Mouse (Mus musculus): ENCODE measurements around the gene Pappa. TPM values are rescaled to one million over a fixed set of nuclear protein-coding genes. Genes with fewer than 3 reads are reported as not detected.
A peak's percentile ranks its signal among the peaks of the same experiment; 100 is the strongest.

The Pappa gene
- polyA plus RNA-seq, 1 experiment from 2014 or later, result 0.88 TPM

- H3K9ac ChIP-seq (replicated peaks; ENCODE audit: low read length), result no peak overlapping the region
- H3K4me1 ChIP-seq (ENCODE audit: control insufficient read depth, insufficient read depth, low read length), result peaks cover 4% of the 10 kb centered on the region
- no peak overlapping the region for H3K4me3 ChIP-seq (ENCODE audit: low read depth, low read length)
- H3K36me3 ChIP-seq (replicated peaks; ENCODE audit: control insufficient read depth, insufficient read depth, low read depth, low read length), result no peaks in the 10 kb centered on the region
- H3K9me3 ChIP-seq (replicated peaks; ENCODE audit: control insufficient read depth, low read length), result no peaks in the 10 kb centered on the region
- ATAC-seq (replicated peaks; ENCODE audit: insufficient number of reproducible peaks, low FRiP score, low TSS enrichment, low read depth) (no peak), DNase-seq (ENCODE audit: low spot score) (no peak)
- no peak overlapping the region for H3K27ac ChIP-seq (replicated peaks; ENCODE audit: low read depth, low read length)
- no peaks in the 10 kb centered on the region for H3K27me3 ChIP-seq (ENCODE audit: control insufficient read depth, insufficient read depth, low read length)
- WGBS, result 69% methylated on average over 4 of the region's 4 CpGs
- H3K4me2 ChIP-seq (ENCODE audit: low read depth, low read length), result no peak overlapping the region
Observed at GRCm38 (mm10) chr4:65279272-65279653, 155.3 kb downstream of the Pappa start.

GRCm38 (mm10) chr4:65279979-65280677 lies 156.2 kb downstream of the Pappa start:
- Histone ChIP-seq H3K4me3 (ENCODE audit: low read depth, low read length) (no peak overlapping the region), H3K27me3 (ENCODE audit: control insufficient read depth, insufficient read depth, low read length) (no peaks in the 10 kb centered on the region), H3K4me1 (ENCODE audit: control insufficient read depth, insufficient read depth, low read length) (peaks cover 4% of the 10 kb centered on the region), H3K36me3 (replicated peaks; ENCODE audit: control insufficient read depth, insufficient read depth, low read depth, low read length) (no peaks in the 10 kb centered on the region), H3K27ac (replicated peaks; ENCODE audit: low read depth, low read length) (no peak overlapping the region), H3K4me2 (ENCODE audit: low read depth, low read length) (no peak overlapping the region), H3K9ac (replicated peaks; ENCODE audit: low read length) (no peak overlapping the region), H3K9me3 (replicated peaks; ENCODE audit: control insufficient read depth, low read length) (no peaks in the 10 kb centered on the region)
- DNase-seq (ENCODE audit: low spot score) (peak; percentile 33), ATAC-seq (replicated peaks; ENCODE audit: insufficient number of reproducible peaks, low FRiP score, low TSS enrichment, low read depth) (0 out of 2 replicates have a peak, but pooled peaks have one; percentile 26)
- WGBS, result 16% methylated on average over 7 of the region's 7 CpGs

GRCm38 (mm10) chr4:65280888-65281287 lies 156.9 kb downstream of the Pappa start:
- no peak overlapping the region for H3K27ac ChIP-seq (replicated peaks; ENCODE audit: low read depth, low read length)
- no peak overlapping the region for H3K4me3 ChIP-seq (ENCODE audit: low read depth, low read length)
- H3K36me3 ChIP-seq (replicated peaks; ENCODE audit: control insufficient read depth, insufficient read depth, low read depth, low read length), result no peaks in the 10 kb centered on the region
- H3K9ac ChIP-seq (replicated peaks; ENCODE audit: low read length), result no peak overlapping the region
- H3K4me1 ChIP-seq (ENCODE audit: control insufficient read depth, insufficient read depth, low read length), result peaks cover 4% of the 10 kb centered on the region
- H3K27me3 ChIP-seq (ENCODE audit: control insufficient read depth, insufficient read depth, low read length), result no peaks in the 10 kb centered on the region
- no peak for DNase-seq (ENCODE audit: low spot score)
- H3K4me2 ChIP-seq (ENCODE audit: low read depth, low read length), result no peak overlapping the region
- ATAC-seq (replicated peaks; ENCODE audit: insufficient number of reproducible peaks, low FRiP score, low TSS enrichment, low read depth), result no peak
- H3K9me3 ChIP-seq (replicated peaks; ENCODE audit: control insufficient read depth, low read length), result no peaks in the 10 kb centered on the region

- Histone ChIP-seq H3K4me2 (ENCODE audit: low read depth, low read length) (no peak overlapping the region), H3K9me3 (replicated peaks; ENCODE audit: control insufficient read depth, low read length) (no peaks in the 10 kb centered on the region), H3K9ac (replicated peaks; ENCODE audit: low read length) (no peak overlapping the region), H3K4me3 (ENCODE audit: low read depth, low read length) (no peak overlapping the region), H3K4me1 (ENCODE audit: control insufficient read depth, insufficient read depth, low read length) (peaks cover under 1% of the 10 kb centered on the region; the same call in 1 of the 2 replicates), H3K36me3 (replicated peaks; ENCODE audit: control insufficient read depth, insufficient read depth, low read depth, low read length) (no peaks in the 10 kb centered on the region), H3K27me3 (ENCODE audit: control insufficient read depth, insufficient read depth, low read length) (no peaks in the 10 kb centered on the region), H3K27ac (replicated peaks; ENCODE audit: low read depth, low read length) (no peak overlapping the region)
- WGBS, result 75% methylated on average over 2 of the region's 2 CpGs
- ATAC-seq (replicated peaks; ENCODE audit: insufficient number of reproducible peaks, low FRiP score, low TSS enrichment, low read depth) (no peak), DNase-seq (ENCODE audit: low spot score) (no peak)
Observed at GRCm38 (mm10) chr4:65283611-65284010, 159.6 kb downstream of the Pappa start.

GRCm38 (mm10) chr4:65285165-65285564 lies 161.2 kb downstream of the Pappa start:
- Histone ChIP-seq H3K4me1 (ENCODE audit: control insufficient read depth, insufficient read depth, low read length) (no peaks in the 10 kb centered on the region), H3K4me3 (ENCODE audit: low read depth, low read length) (no peak overlapping the region)
- WGBS, result 71% methylated on average over 1 of the region's 1 CpGs

GRCm38 (mm10) chr4:65289247-65289646 lies 165.3 kb downstream of the Pappa start:
- Histone ChIP-seq H3K27ac (replicated peaks; ENCODE audit: low read depth, low read length) (no peak overlapping the region), H3K9me3 (replicated peaks; ENCODE audit: control insufficient read depth, low read length) (no peaks in the 10 kb centered on the region), H3K4me3 (ENCODE audit: low read depth, low read length) (no peak overlapping the region), H3K4me2 (ENCODE audit: low read depth, low read length) (no peak overlapping the region), H3K9ac (replicated peaks; ENCODE audit: low read length) (no peak overlapping the region), H3K36me3 (replicated peaks; ENCODE audit: control insufficient read depth, insufficient read depth, low read depth, low read length) (no peaks in the 10 kb centered on the region), H3K27me3 (ENCODE audit: control insufficient read depth, insufficient read depth, low read length) (no peaks in the 10 kb centered on the region), H3K4me1 (ENCODE audit: control insufficient read depth, insufficient read depth, low read length) (no peaks in the 10 kb centered on the region)
- no peak for DNase-seq (ENCODE audit: low spot score)
- ATAC-seq (replicated peaks; ENCODE audit: insufficient number of reproducible peaks, low FRiP score, low TSS enrichment, low read depth), result no peak
- WGBS, result 55% methylated on average over 3 of the region's 3 CpGs

More at GRCm38 (mm10) chr4:65285165-65285564, 161.2 kb downstream of the Pappa start:
- ATAC-seq (replicated peaks; ENCODE audit: insufficient number of reproducible peaks, low FRiP score, low TSS enrichment, low read depth) (no peak), DNase-seq (ENCODE audit: low spot score) (no peak)
- no peaks in the 10 kb centered on the region for H3K9me3 ChIP-seq (replicated peaks; ENCODE audit: control insufficient read depth, low read length)
- H3K27me3 ChIP-seq (ENCODE audit: control insufficient read depth, insufficient read depth, low read length), result no peaks in the 10 kb centered on the region
- H3K4me2 ChIP-seq (ENCODE audit: low read depth, low read length), result no peak overlapping the region
- H3K36me3 ChIP-seq (replicated peaks; ENCODE audit: control insufficient read depth, insufficient read depth, low read depth, low read length), result no peaks in the 10 kb centered on the region
- no peak overlapping the region for H3K9ac ChIP-seq (replicated peaks; ENCODE audit: low read length)
- H3K27ac ChIP-seq (replicated peaks; ENCODE audit: low read depth, low read length), result no peak overlapping the region

- H3K27me3 ChIP-seq (ENCODE audit: control insufficient read depth, insufficient read depth, low read length), result no peaks in the 10 kb centered on the region
- no peak for ATAC-seq (replicated peaks; ENCODE audit: insufficient number of reproducible peaks, low FRiP score, low TSS enrichment, low read depth)
- WGBS, result 75% methylated on average over 1 of the region's 1 CpGs
Observed at GRCm38 (mm10) chr4:65295741-65296140, 171.8 kb downstream of the Pappa start.

GRCm38 (mm10) chr4:65296356-65296967 lies 172.5 kb downstream of the Pappa start:
- H3K4me2 ChIP-seq (ENCODE audit: low read depth, low read length), result no peak overlapping the region
- H3K9ac ChIP-seq (replicated peaks; ENCODE audit: low read length), result no peak overlapping the region
- H3K4me3 ChIP-seq (ENCODE audit: low read depth, low read length), result no peak overlapping the region
- H3K4me1 ChIP-seq (ENCODE audit: control insufficient read depth, insufficient read depth, low read length), result no peaks in the 10 kb centered on the region
- no peak overlapping the region for H3K27ac ChIP-seq (replicated peaks; ENCODE audit: low read depth, low read length)
- no peak for DNase-seq (ENCODE audit: low spot score)
- H3K36me3 ChIP-seq (replicated peaks; ENCODE audit: control insufficient read depth, insufficient read depth, low read depth, low read length), result no peaks in the 10 kb centered on the region
- WGBS, result 61% methylated on average over 7 of the region's 7 CpGs
- H3K9me3 ChIP-seq (replicated peaks; ENCODE audit: control insufficient read depth, low read length), result no peaks in the 10 kb centered on the region
- H3K27me3 ChIP-seq (ENCODE audit: control insufficient read depth, insufficient read depth, low read length), result no peaks in the 10 kb centered on the region
- ATAC-seq (replicated peaks; ENCODE audit: insufficient number of reproducible peaks, low FRiP score, low TSS enrichment, low read depth), result no peak

More at GRCm38 (mm10) chr4:65295741-65296140, 171.8 kb downstream of the Pappa start:
- H3K4me3 ChIP-seq (ENCODE audit: low read depth, low read length), result no peak overlapping the region
- DNase-seq (ENCODE audit: low spot score), result no peak
- no peak overlapping the region for H3K27ac ChIP-seq (replicated peaks; ENCODE audit: low read depth, low read length)
- H3K4me2 ChIP-seq (ENCODE audit: low read depth, low read length), result no peak overlapping the region
- no peaks in the 10 kb centered on the region for H3K4me1 ChIP-seq (ENCODE audit: control insufficient read depth, insufficient read depth, low read length)
- H3K9me3 ChIP-seq (replicated peaks; ENCODE audit: control insufficient read depth, low read length), result no peaks in the 10 kb centered on the region
- H3K9ac ChIP-seq (replicated peaks; ENCODE audit: low read length), result no peak overlapping the region
- no peaks in the 10 kb centered on the region for H3K36me3 ChIP-seq (replicated peaks; ENCODE audit: control insufficient read depth, insufficient read depth, low read depth, low read length)

Measured in embryonic facial prominence, embryonic 11.5 days (tissue).